Mouse (Mus musculus) heart, embryonic 10.5 days (tissue): ENCODE results near the gene Surf1. TPM values are rescaled to one million over a fixed set of nuclear protein-coding genes. Genes with fewer than 3 reads are reported as not detected.
A peak's percentile ranks its signal among the peaks of the same experiment; 100 is the strongest.

ENCODE experiments used
- DNase-seq: peaks from one replicate; pipeline ENCODE4 v3.0.0-alpha.2; 2017; ENCODE audit warnings: low spot score
- H3K27ac ChIP-seq: fragments of 300-500 bp; sonication (generic); 2 replicates; pipeline ENCODE4 v1.5.1; 2016; ENCODE audit warnings: mild to moderate bottlenecking
- H3K27me3 ChIP-seq: fragments of 300-500 bp; sonication (generic); 2 replicates; pipeline ENCODE4 v1.6.1; 2016; ENCODE audit warnings: mild to moderate bottlenecking; ENCODE audit not compliant: poor library complexity, insufficient read depth, severe bottlenecking
- H3K36me3 ChIP-seq: fragments of 300-500 bp; sonication (generic); 2 replicates; pipeline ENCODE4 v1.6.1; 2016; ENCODE audit warnings: mild to moderate bottlenecking, moderate library complexity
- H3K4me1 ChIP-seq: fragments of 300-500 bp; sonication (generic); 2 replicates; pipeline ENCODE4 v1.6.1; 2016; ENCODE audit warnings: mild to moderate bottlenecking
- H3K4me3 ChIP-seq: fragments of 300-500 bp; sonication (generic); 2 replicates; pipeline ENCODE4 v1.5.1; 2016; ENCODE audit warnings: mild to moderate bottlenecking, moderate library complexity
- H3K9me3 ChIP-seq: fragments of 300-500 bp; sonication (generic); 2 replicates; pipeline ENCODE4 v1.6.1; 2016; ENCODE audit warnings: mild to moderate bottlenecking, moderate library complexity
- WGBS: fragments of 180-500 bp; shearing (Covaris S2); methylation state at CpG from one replicate; pipeline ENCODE4 v1.1.7; 2016; 5-methylcytosine and 5-hydroxymethylcytosine counted together
- polyA plus RNA-seq: library from polyadenylated mRNA; unstranded; fragments of >200 nt; fragmentation: Nextera tagmentation; extraction: Ambion mirVana; gene quantifications from 2 replicates; pipeline ENCODE4 v1.2.1, GENCODE M21; 2016

Surf1 gene
- 40.9 and 45.6 TPM in 2 replicates for polyA plus RNA-seq

DNA sequence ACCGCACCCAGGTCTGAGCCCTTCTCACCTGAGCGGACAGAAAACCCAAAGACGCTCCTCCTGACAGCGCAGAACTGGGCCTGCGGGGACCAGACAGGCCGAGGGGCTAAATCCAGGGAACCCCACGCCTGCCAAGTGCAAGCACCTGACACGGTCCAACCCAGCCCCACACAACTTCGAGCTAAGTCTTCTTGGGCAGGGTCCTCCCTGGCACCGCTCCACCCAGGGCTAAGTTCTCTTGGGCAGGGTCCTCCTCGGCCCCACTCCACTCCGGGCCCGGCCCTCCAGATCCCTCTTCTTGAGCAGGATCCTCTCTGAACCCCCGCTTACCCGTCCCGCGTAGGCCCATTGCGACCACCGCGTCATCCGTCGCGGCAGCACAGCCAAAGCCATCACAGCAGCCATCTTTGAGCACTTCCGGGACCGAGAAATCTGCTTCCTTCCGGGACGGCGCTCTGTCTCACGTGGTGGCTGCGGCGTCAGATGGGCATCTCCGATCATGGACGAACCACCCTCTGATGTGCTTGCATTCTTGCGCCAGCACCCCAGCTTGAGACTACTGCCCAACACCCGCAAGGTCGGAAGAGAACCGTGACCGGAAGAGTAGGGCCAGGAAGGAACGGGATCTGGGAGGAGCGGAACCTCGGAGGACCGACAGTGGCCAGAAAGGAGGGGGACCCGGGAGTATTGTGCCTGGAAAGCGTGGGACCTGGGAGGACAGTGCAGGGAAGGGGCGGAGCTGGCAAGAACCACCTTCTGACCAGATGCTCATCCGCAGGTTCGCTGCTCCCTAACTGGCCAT lies at the start of gene Surf1, which contains the start of gene Surf2:
Surf1 (minus strand) TSS at position 604 of the 802 bp plus-strand sequence.
Surf2 (plus strand) TSS at position 441 of the 802 bp plus-strand sequence.
- Histone ChIP-seq H3K36me3 (peaks cover 70% of the 10 kb centered on the region), H3K4me1 (peaks cover 41% of the 10 kb centered on the region), H3K27ac (peak within 1 kb of the TSS; percentile 90), H3K27me3 (no peaks in the 10 kb centered on the region), H3K9me3 (no peaks in the 10 kb centered on the region), H3K4me3 (peak within 1 kb of the TSS; percentile 76)
- peak; percentile 94 for DNase-seq
- WGBS, result 2% methylated on average over 47 of the region's 47 CpGs

DNA sequence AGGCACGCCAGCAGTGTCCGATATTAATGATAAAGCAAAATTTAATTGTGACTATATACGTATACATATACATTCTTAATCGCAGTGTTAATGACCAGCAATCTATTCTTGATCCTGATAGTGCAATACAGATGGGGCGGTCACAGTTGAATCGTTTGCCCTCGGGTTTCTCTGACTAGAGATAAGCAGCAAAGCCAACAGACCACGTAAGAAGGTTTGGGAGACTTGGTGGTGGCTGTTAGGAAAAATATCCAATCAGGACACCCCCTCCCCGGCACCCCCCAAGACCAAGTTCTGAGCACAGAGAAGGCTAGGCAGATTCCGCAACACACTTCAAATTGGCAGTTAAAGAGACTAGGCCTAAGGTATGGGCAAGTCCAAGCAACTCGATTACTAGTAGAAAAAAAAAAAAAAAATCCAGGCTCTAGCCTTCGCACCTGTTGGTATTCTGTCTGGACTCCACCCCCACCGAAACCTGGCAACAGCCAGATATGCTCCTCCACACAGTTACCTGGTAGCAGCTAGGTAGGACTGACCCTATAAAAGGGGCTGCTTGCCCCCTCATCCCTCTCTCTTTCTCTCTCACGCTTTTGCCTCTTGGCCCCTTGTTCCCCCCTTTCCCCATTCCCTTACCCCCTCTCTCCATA lies 48.5 kb upstream of the Surf1 start:
- Histone ChIP-seq H3K27ac (peak overlapping the region; percentile 98), H3K9me3 (no peaks in the 10 kb centered on the region), H3K36me3 (peaks cover 24% of the 10 kb centered on the region), H3K4me3 (peak overlapping the region; percentile 80), H3K4me1 (peaks cover 19% of the 10 kb centered on the region), H3K27me3 (no peaks in the 10 kb centered on the region; the same call in 1 of the 2 replicates)
- DNase-seq, result no peak
- WGBS, result 16% methylated on average over 14 of the region's 14 CpGs

DNA sequence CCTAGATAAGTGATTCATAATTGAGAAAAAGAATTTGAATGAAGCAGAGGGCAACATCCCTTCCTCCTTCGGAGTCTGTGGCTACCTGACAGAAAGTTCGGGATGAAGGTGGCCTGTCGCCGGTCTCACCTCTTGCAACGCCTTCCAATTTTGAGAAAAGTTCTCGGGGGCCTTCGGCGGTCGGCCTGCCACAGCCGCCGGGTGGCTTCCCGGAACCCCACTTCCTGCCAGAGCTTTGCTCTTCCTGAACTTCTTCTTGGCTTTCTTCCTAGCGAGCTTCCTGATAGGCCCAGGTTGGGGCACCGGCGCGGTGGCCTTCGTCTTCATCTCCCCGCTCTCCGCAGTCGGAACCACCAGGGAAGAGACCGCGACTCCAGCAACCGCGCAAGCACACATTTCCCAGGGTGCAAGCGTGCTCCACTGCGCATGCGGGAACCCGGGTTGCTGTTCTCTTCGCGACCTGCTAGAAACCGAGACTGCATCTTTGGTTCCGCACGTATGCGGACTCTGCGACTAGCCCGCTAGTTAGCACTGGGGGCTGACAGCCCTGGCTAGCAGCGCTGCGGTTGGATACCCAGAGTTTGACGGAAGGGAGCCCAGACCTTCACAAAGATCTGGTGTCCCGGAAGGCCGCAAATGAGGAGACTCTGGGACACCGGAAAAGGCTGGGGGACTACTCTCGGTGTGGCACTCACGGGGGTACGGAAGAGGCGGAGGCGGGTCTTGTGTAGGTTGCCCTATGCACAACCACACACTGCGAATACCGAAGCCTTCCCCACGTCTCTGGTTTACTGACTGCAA lies 47.8 kb upstream of the Surf1 start, which contains the start of gene Rexo4:
Rexo4 (minus strand) TSS at position 464 of the 801 bp plus-strand sequence.
- peak within 1 kb of the TSS; percentile 98 for H3K27ac ChIP-seq
- H3K4me1 ChIP-seq, result peaks cover 19% of the 10 kb centered on the region
- under 1% methylated on average over 50 of the region's 50 CpGs for WGBS
- peak; percentile 95 for DNase-seq
- no peaks in the 10 kb centered on the region for H3K27me3 ChIP-seq
- H3K36me3 ChIP-seq, result peaks cover 29% of the 10 kb centered on the region
- peak within 1 kb of the TSS; percentile 80 for H3K4me3 ChIP-seq
- no peaks in the 10 kb centered on the region for H3K9me3 ChIP-seq

DNA sequence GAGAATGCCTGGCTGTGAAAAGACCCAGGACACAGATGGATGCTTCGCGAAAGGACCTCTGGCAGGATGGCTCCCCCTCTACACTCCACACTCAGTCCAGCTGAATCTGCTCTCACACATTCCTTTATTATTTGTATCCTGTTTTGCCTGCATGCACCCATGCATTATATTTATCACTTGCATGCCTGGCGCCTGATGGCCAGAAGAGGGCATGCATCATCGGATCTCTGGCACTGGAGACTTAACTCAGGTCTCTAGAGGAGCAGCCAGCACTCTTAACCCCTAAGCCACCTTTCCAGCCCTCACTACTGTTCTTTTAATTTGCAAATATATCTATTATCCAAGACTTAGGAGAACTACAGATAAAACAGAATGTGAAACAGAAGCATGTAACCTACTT lies 44.4 kb upstream of the Surf1 start:
- H3K36me3 ChIP-seq, result peaks cover 61% of the 10 kb centered on the region
- no peak for DNase-seq
- no peak overlapping the region for H3K27ac ChIP-seq
- H3K4me1 ChIP-seq, result peaks cover 19% of the 10 kb centered on the region
- no peaks in the 10 kb centered on the region for H3K27me3 ChIP-seq
- H3K9me3 ChIP-seq, result no peaks in the 10 kb centered on the region
- 78% methylated on average over 4 of the region's 4 CpGs for WGBS
- H3K4me3 ChIP-seq, result no peak overlapping the region

DNA sequence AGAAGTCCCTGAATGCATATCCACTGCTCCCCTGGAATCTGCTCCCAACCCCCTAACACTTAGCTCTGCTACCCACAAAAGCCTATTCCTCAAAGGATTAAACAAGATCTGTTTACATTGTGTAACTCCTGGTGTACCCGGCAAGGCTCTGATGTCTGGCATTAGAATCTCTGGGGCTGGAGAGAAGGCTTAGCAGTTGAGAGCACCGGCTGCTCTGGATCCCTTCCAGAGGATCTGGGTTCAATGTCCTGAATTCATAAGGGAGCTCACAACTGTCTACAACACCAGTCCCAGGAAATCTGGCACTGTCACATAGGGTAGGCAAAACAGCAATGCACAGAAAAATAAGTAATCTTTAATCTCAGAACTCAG lies 41.1 kb upstream of the Surf1 start:
- Histone ChIP-seq H3K4me1 (no peaks in the 10 kb centered on the region), H3K27ac (no peak overlapping the region), H3K9me3 (no peaks in the 10 kb centered on the region), H3K27me3 (no peaks in the 10 kb centered on the region), H3K36me3 (peaks cover 93% of the 10 kb centered on the region), H3K4me3 (no peak overlapping the region)
- 99% methylated on average over 2 of the region's 2 CpGs for WGBS
- DNase-seq, result no peak

DNA sequence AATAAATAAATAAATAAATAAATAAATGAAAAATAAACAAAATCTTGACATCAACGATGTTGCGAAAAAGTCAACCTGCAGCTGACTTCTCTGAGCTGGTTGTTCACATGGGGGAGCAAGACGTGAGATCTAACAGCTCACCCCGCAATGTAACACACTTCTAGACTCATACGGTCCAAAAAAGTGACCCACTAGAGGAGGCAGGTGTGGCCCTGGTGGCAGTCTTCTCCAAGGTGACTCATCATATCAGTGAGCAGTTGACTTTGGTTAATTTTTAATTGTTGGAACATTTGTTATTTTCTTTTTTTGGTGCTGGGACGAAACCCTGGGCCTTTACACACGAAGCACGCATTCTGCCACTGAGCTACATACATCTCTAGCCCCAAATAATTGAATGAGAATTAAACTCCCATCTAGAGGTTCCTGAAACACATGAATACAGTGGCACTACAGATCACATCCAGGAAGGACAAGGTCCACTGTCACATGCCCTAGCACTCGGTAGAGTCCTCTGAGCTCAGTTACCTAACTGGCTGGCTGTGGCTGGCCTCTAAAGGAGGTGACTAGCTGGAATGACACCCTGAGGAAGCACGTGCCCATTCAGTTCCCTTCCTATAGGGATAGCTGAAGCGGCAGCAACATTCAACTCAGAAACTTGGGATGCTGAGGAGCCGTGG lies 40.6 kb upstream of the Surf1 start:
- Histone ChIP-seq H3K4me1 (no peaks in the 10 kb centered on the region), H3K27me3 (no peaks in the 10 kb centered on the region), H3K36me3 (peaks cover 93% of the 10 kb centered on the region), H3K4me3 (no peak overlapping the region), H3K27ac (no peak overlapping the region), H3K9me3 (no peaks in the 10 kb centered on the region)
- 91% methylated on average over 12 of the region's 12 CpGs for WGBS
- no peak for DNase-seq

DNA sequence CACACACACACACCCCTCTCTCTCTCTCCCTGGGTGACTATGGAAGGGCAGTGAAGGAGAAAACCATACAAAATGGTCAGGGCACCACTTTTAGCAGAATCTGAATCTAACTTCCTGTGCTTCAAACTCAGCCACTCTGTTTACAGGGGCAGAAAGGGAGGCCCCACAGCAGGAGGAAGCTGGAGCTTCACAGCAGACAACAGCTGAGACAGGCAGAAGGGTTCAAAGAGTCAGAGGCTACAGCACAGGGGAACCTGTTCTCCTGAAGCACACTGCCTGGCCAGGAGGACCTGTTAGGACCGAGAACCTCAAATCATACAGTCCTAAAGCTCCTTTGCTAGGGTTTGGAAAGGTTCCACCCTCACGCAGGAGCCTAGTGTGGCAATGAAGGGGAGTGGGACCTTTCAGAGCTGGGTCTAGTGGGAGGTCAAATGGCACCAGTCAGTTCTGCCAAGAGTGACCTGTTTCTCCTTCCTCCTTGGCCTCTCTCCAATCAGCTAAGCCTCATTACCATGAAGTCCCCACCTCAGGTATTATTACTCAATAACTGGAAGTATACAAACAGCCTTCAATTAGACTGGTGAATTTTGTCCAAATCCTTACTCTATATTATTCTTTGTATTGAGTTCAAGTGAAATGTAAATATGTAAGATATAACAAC lies 38.5 kb upstream of the Surf1 start:
- Histone ChIP-seq H3K9me3 (no peaks in the 10 kb centered on the region), H3K4me1 (no peaks in the 10 kb centered on the region), H3K27me3 (no peaks in the 10 kb centered on the region), H3K27ac (no peak overlapping the region), H3K4me3 (no peak overlapping the region), H3K36me3 (peaks cover 93% of the 10 kb centered on the region)
- DNase-seq, result no peak
- 92% methylated on average over 2 of the region's 2 CpGs for WGBS

DNA sequence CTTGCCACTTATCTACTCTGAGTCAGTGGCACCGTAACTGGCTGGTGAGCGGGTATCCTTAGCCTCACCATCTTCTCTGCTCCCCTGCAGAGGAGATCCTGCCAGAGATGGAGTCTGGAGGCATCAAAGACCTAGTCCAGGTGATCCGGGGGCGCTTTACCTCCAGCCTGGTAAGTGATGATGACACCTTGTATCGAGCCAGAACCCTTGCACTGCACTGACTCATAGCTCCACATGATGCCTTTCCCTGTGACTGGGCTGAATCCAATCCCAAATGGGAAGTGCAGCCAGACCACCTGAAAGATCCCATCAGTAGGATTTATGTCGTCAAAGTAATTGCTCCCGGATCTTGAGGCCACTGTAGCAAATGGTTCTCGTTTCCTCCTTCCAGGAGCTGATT lies 36.5 kb upstream of the Surf1 start:
- DNase-seq, result no peak
- no peak overlapping the region for H3K27ac ChIP-seq
- H3K9me3 ChIP-seq, result no peaks in the 10 kb centered on the region
- peaks cover 91% of the 10 kb centered on the region for H3K36me3 ChIP-seq
- H3K4me3 ChIP-seq, result no peak overlapping the region
- no peaks in the 10 kb centered on the region for H3K4me1 ChIP-seq
- no peaks in the 10 kb centered on the region for H3K27me3 ChIP-seq
- 88% methylated on average over 8 of the region's 8 CpGs for WGBS

DNA sequence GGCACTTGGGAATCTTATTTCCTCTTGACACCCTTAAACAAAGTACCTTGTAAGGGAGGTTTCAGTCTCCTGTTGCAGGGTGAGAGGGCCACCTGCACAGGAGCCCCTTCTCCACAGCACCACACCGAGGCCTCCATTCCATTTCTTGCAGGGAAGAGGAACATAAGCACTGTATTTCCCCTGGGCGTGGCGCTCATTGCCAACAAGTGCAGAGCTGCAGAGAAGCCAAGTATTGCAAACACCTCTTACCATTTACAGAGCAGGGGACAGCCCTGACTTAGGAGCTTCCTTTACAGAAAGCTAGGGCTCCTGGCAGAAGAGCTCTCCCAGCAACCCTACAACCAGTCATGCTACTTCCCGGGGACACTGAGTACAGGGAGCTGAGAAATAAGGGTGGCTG lies 35.9 kb upstream of the Surf1 start:
- H3K36me3 ChIP-seq, result peaks cover 87% of the 10 kb centered on the region

DNA sequence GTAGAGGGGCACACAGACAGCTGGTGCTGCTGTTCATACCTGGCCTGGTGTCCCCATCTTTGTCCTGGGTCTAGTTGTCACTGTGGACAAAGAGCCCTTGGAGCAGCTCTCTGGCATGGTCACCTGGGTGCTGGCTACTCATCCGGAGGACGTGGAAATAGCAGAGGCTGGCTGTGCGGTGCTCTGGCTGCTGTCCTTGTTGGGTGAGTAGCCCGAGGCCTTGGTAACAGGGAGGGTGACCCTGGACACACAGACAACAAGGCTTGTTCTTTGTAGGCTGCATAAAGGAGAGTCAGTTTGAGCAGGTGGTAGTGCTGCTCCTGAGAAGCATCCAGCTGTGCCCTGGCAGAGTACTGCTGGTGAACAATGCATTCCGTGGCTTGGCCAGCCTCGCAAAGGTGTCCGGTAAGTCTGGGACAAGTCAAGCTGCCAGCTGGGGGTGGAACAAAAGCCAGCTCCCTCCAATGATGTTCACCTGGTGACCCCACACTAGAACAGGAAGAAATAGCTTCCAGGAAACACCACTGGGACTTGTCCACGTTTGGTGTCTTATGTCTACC lies 35.1 kb upstream of the Surf1 start:
- H3K36me3 ChIP-seq, result peaks cover 79% of the 10 kb centered on the region
- no peak for DNase-seq

More for the DNA sequence above, 35.9 kb upstream of the Surf1 start:
- no peak for DNase-seq
- Histone ChIP-seq H3K4me3 (no peak overlapping the region), H3K4me1 (no peaks in the 10 kb centered on the region), H3K9me3 (no peaks in the 10 kb centered on the region), H3K27me3 (no peaks in the 10 kb centered on the region), H3K27ac (no peak overlapping the region)
- 87% methylated on average over 4 of the region's 4 CpGs for WGBS

DNA sequence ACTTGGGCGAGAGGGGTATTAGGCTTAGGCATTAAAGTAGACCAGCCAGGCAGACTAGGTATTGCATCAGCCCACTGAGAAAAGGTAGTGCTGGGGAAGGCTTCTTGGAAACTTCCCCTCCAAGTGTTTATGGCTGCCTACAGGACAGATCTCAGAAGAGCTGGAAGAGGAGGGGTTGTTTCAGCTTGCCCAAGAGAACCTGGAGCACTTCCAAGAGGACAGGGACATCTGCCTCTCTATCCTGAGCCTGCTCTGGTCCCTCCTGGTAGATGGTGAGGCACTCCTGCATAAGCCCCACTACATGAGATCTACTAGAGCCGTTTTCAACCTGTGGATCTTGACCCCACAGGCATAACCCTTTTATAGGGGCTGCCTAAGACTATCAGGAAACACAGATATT lies 34.1 kb upstream of the Surf1 start:
- H3K4me3 ChIP-seq, result no peak overlapping the region
- H3K27me3 ChIP-seq, result no peaks in the 10 kb centered on the region
- WGBS, result 89% methylated on average over 2 of the region's 2 CpGs
- no peaks in the 10 kb centered on the region for H3K9me3 ChIP-seq
- no peak for DNase-seq
- peaks cover 69% of the 10 kb centered on the region for H3K36me3 ChIP-seq
- H3K27ac ChIP-seq, result no peak overlapping the region
- H3K4me1 ChIP-seq, result no peaks in the 10 kb centered on the region

More for the DNA sequence above, 35.1 kb upstream of the Surf1 start:
- Histone ChIP-seq H3K4me1 (no peaks in the 10 kb centered on the region), H3K27ac (no peak overlapping the region), H3K4me3 (no peak overlapping the region), H3K27me3 (no peaks in the 10 kb centered on the region), H3K9me3 (no peaks in the 10 kb centered on the region)
- 88% methylated on average over 8 of the region's 8 CpGs for WGBS

DNA sequence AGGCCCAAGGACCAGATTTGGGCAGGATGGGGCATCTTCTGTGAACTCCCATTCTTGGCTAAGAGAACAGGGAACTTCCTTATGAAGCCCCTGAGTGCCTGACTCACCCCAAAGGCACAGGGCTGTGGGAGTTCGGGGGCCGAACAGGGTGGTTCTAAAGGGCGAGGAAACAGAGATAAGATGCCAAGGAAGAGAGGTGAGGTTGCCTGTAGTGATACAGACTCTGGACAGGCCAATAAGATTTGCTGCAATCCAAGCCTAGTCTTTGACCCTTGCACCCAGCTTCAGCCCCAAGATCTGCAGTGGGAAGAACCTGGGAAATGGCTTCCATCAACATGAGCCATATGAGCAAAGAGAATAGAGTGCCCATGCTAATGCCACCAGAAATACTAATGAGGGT lies 26.9 kb upstream of the Surf1 start:
- Histone ChIP-seq H3K27me3 (no peaks in the 10 kb centered on the region), H3K27ac (no peak overlapping the region), H3K36me3 (peaks cover 6% of the 10 kb centered on the region; the same call in 1 of the 2 replicates), H3K4me1 (no peaks in the 10 kb centered on the region), H3K9me3 (no peaks in the 10 kb centered on the region), H3K4me3 (no peak overlapping the region)
- 81% methylated on average over 3 of the region's 3 CpGs for WGBS
- DNase-seq, result no peak
